Mouse (Mus musculus): ENCODE results near the gene Fzd4. TPM values are rescaled to one million over a fixed set of nuclear protein-coding genes. Genes with fewer than 3 reads are reported as not detected.

The Fzd4 gene
- total and polyA plus RNA-seq, 2 experiments from 2014 or later: 9.6 to 16.0 TPM

- no peak overlapping the region for H3K4me2 ChIP-seq (ENCODE audit: low read depth, low read length)
- no peak overlapping the region for H3K9ac ChIP-seq (replicated peaks; ENCODE audit: low read depth, low read length)
- TF ChIP-seq CTCF (IDR thresholded peaks at IDR 0.05; ENCODE audit: low read depth): no peak
- no peak for TF ChIP-seq EP300 (IDR thresholded peaks at IDR 0.05; ENCODE audit: low read depth)
- ATAC-seq (ENCODE audit: insufficient read depth, low read depth) (no peak), DNase-seq (ENCODE audit: low spot score) (no peak)
- H3K4me1 ChIP-seq (ENCODE audit: control insufficient read depth, insufficient read depth): peaks cover 12% of the 10 kb centered on the region; the same call in 1 of the 2 replicates
- no peak overlapping the region for H3K27ac ChIP-seq (ENCODE audit: low read depth)
- H3K36me3 ChIP-seq (replicated peaks; ENCODE audit: control insufficient read depth, insufficient read depth, low read length): no peaks in the 10 kb centered on the region
- H3K4me3 ChIP-seq (ENCODE audit: low read depth, low read length): no peak overlapping the region
- H3K9me3 ChIP-seq (replicated peaks; ENCODE audit: control insufficient read depth, low read length): no peaks in the 10 kb centered on the region
- 54% methylated on average over 7 of the region's 7 CpGs for WGBS
- H3K27me3 ChIP-seq (ENCODE audit: control insufficient read depth, insufficient read depth, low read length): no peaks in the 10 kb centered on the region
These were observed 52.4 kb downstream of the Fzd4 start for GRCm38 (mm10) chr7:89456380-89457076.

DNA sequence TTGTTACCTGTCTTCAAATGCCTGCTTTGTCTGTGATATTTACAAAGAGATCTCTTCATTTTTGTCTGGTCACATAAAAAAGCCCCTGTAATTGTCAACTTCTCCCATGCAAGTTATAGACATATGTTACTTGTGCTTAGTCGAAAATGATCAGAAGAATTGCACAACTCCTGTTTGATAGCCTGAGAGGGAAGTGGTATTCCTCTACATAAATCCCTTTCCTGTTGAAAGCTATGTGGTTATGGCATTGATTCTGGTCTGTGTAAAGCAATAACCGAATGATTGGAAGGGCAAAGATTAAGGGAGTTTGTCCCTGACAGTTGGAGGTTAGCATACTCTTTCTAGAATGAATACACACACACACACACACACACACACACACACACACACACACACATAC lies 55.5 kb downstream of the Fzd4 start:
- 65% methylated on average over 2 of the region's 2 CpGs for WGBS
- no peak overlapping the region for H3K9ac ChIP-seq (replicated peaks; ENCODE audit: low read depth, low read length)
- H3K27ac ChIP-seq (ENCODE audit: low read depth): no peak overlapping the region
- no peaks in the 10 kb centered on the region for H3K36me3 ChIP-seq (replicated peaks; ENCODE audit: control insufficient read depth, insufficient read depth, low read length)
- no peak overlapping the region for H3K4me3 ChIP-seq (ENCODE audit: low read depth, low read length)
- H3K4me1 ChIP-seq (ENCODE audit: control insufficient read depth, insufficient read depth): peaks cover 17% of the 10 kb centered on the region; the same call in 1 of the 2 replicates
- DNase-seq (ENCODE audit: low spot score) (no peak), ATAC-seq (ENCODE audit: insufficient read depth, low read depth) (no peak)
- no peak overlapping the region for H3K4me2 ChIP-seq (ENCODE audit: low read depth, low read length)
- no peaks in the 10 kb centered on the region for H3K27me3 ChIP-seq (ENCODE audit: control insufficient read depth, insufficient read depth, low read length)
- no peaks in the 10 kb centered on the region for H3K9me3 ChIP-seq (replicated peaks; ENCODE audit: control insufficient read depth, low read length)
- TF ChIP-seq CTCF (IDR thresholded peaks at IDR 0.05; ENCODE audit: low read depth): no peak
- no peak for TF ChIP-seq EP300 (IDR thresholded peaks at IDR 0.05; ENCODE audit: low read depth)

- no peaks in the 10 kb centered on the region for H3K36me3 ChIP-seq (replicated peaks; ENCODE audit: control insufficient read depth, insufficient read depth, low read length)
- H3K9ac ChIP-seq (replicated peaks; ENCODE audit: low read depth, low read length): no peak overlapping the region
- H3K27ac ChIP-seq (ENCODE audit: low read depth): peak overlapping the region; percentile 54
- TF ChIP-seq CTCF (IDR thresholded peaks at IDR 0.05; ENCODE audit: low read depth): no peak
- TF ChIP-seq EP300 (IDR thresholded peaks at IDR 0.05; ENCODE audit: low read depth): no peak
- DNase-seq (ENCODE audit: low spot score) (peak; percentile 30), ATAC-seq (ENCODE audit: insufficient read depth, low read depth) (peak; percentile 72)
- no peaks in the 10 kb centered on the region for H3K9me3 ChIP-seq (replicated peaks; ENCODE audit: control insufficient read depth, low read length)
- peaks cover 17% of the 10 kb centered on the region; the same call in 1 of the 2 replicates for H3K4me1 ChIP-seq (ENCODE audit: control insufficient read depth, insufficient read depth)
- no peak overlapping the region for H3K4me2 ChIP-seq (ENCODE audit: low read depth, low read length)
- H3K4me3 ChIP-seq (ENCODE audit: low read depth, low read length): no peak overlapping the region
- H3K27me3 ChIP-seq (ENCODE audit: control insufficient read depth, insufficient read depth, low read length): no peaks in the 10 kb centered on the region
These were observed 56.8 kb downstream of the Fzd4 start for GRCm38 (mm10) chr7:89460911-89461310.

DNA sequence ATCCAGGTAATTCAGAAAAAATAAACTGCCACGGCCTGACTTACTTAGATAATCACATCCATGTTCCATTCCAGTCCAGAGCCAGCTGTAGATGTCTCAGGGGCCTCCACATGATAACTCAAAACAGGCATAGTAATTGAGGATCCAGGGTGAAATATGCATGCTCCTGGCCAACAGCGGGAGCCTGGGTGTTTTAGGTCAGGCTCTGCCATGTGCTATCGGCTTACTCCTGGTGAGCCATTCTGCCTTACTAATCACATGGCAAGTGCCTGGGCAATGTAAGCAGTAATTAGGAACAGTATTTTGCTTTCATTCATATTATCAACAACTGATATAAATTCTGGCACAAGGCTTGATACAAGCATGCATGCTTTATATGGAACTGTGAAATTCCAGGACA lies 57.2 kb downstream of the Fzd4 start:
- H3K27ac ChIP-seq (ENCODE audit: low read depth): peak overlapping the region; percentile 54

More for the DNA sequence above, 57.2 kb downstream of the Fzd4 start:
- Histone ChIP-seq H3K9me3 (replicated peaks; ENCODE audit: control insufficient read depth, low read length) (no peaks in the 10 kb centered on the region), H3K4me2 (ENCODE audit: low read depth, low read length) (no peak overlapping the region), H3K4me3 (ENCODE audit: low read depth, low read length) (no peak overlapping the region), H3K36me3 (replicated peaks; ENCODE audit: control insufficient read depth, insufficient read depth, low read length) (no peaks in the 10 kb centered on the region), H3K4me1 (ENCODE audit: control insufficient read depth, insufficient read depth) (peaks cover 17% of the 10 kb centered on the region; the same call in 1 of the 2 replicates), H3K9ac (replicated peaks; ENCODE audit: low read depth, low read length) (no peak overlapping the region), H3K27me3 (ENCODE audit: control insufficient read depth, insufficient read depth, low read length) (no peaks in the 10 kb centered on the region)
- 16% methylated on average over 3 of the region's 3 CpGs for WGBS
- ATAC-seq (ENCODE audit: insufficient read depth, low read depth) (peak; percentile 85), DNase-seq (ENCODE audit: low spot score) (peak; percentile 52)
- TF ChIP-seq CTCF (IDR thresholded peaks at IDR 0.05; ENCODE audit: low read depth) (no peak), EP300 (IDR thresholded peaks at IDR 0.05; ENCODE audit: low read depth) (no peak; the same call in 1 of the 2 replicates)

Other genes with a start within 250 kb of the Fzd4 start
- gene Tmem135, start 133 bp upstream of the Fzd4 start, total RNA-seq (2014; rRNA removed; ENCODE audit: low replicate concordance): 20.6 and 70.6 TPM in 2 replicates
- 30.9 and 31.6 TPM in 2 replicates for gene Tmem135, start 133 bp upstream of the Fzd4 start, polyA plus RNA-seq (2015; fragmentation: Nextera tagmentation; extraction: Ambion mirVana)
- gene Prss23, start 122.8 kb downstream of the Fzd4 start, total RNA-seq (2014; rRNA removed; ENCODE audit: low replicate concordance): 25.3 and 43.7 TPM in 2 replicates
- 22.9 and 23.1 TPM in 2 replicates for gene Prss23, start 122.8 kb downstream of the Fzd4 start, polyA plus RNA-seq (2015; fragmentation: Nextera tagmentation; extraction: Ambion mirVana)
- gene Me3, start 228.0 kb downstream of the Fzd4 start, total RNA-seq (2014; rRNA removed; ENCODE audit: low replicate concordance): 15.5 and 22.0 TPM in 2 replicates
- 23.4 and 23.5 TPM in 2 replicates for gene Me3, start 228.0 kb downstream of the Fzd4 start, polyA plus RNA-seq (2015; fragmentation: Nextera tagmentation; extraction: Ambion mirVana)